Mouse (Mus musculus) neural tube, embryonic 11.5 days (tissue): Measurements from ENCODE around the gene Cyp1a1. TPM values are rescaled to one million over a fixed set of nuclear protein-coding genes. Genes with fewer than 3 reads are reported as not detected.

ENCODE experiments used
- ATAC-seq: fragments of 200-750 bp; cut with Nextera tagmentation; 2 replicates; pipeline ENCODE4 v1.8.0; 2017; ENCODE audit warnings: moderate number of reproducible peaks, mild to moderate bottlenecking, moderate TSS enrichment, moderate library complexity; ENCODE audit not compliant: insufficient read depth, low FRiP score, low TSS enrichment
- DNase-seq: peaks from one replicate; pipeline ENCODE4 v3.0.0-alpha.2; 2015; ENCODE audit warnings: low spot score
- H3K27ac ChIP-seq: fragments of 300-500 bp; sonication (generic); 2 replicates; pipeline ENCODE4 v1.5.1; 2014; ENCODE audit warnings: low read depth, mild to moderate bottlenecking, low read length
- H3K27me3 ChIP-seq: fragments of 300-500 bp; sonication (generic); 2 replicates; pipeline ENCODE4 v1.6.1; 2014; ENCODE audit warnings: mild to moderate bottlenecking, low read length, mixed read lengths; ENCODE audit not compliant: control insufficient read depth, insufficient read depth
- H3K36me3 ChIP-seq: fragments of 300-500 bp; sonication (generic); 2 replicates; pipeline ENCODE4 v1.6.1; 2014; ENCODE audit warnings: mild to moderate bottlenecking, low read length, moderate library complexity, mixed read lengths; ENCODE audit not compliant: control insufficient read depth, insufficient read depth
- H3K4me1 ChIP-seq: fragments of 300-500 bp; sonication (generic); 2 replicates; pipeline ENCODE4 v1.6.1; 2014; ENCODE audit warnings: low read length, mixed read lengths; ENCODE audit not compliant: control insufficient read depth, insufficient read depth
- H3K4me2 ChIP-seq: fragments of 300-500 bp; sonication (generic); 2 replicates; pipeline ENCODE4 v1.6.1; 2014; ENCODE audit warnings: low read depth, mild to moderate bottlenecking, moderate library complexity
- H3K4me3 ChIP-seq: fragments of 300-500 bp; sonication (generic); 2 replicates; pipeline ENCODE4 v1.5.1; 2014; ENCODE audit warnings: low read depth, low read length
- H3K9ac ChIP-seq: fragments of 300-500 bp; sonication (generic); 2 replicates; pipeline ENCODE4 v1.6.1; 2014; ENCODE audit warnings: mild to moderate bottlenecking, low read length
- H3K9me3 ChIP-seq: fragments of 300-500 bp; sonication (generic); 2 replicates; pipeline ENCODE4 v1.6.1; 2016; ENCODE audit warnings: low read length; ENCODE audit not compliant: control insufficient read depth
- WGBS: fragments of 180-500 bp; shearing (Covaris S2); extraction: QIAGEN DNeasy Blood & Tissue Kit; methylation state at CpG from one replicate; pipeline ENCODE4 v1.1.7; 2014; 5-methylcytosine and 5-hydroxymethylcytosine counted together
- polyA plus RNA-seq: library from polyadenylated mRNA; unstranded; fragments of >200 nt; fragmentation: Nextera tagmentation; extraction: Ambion mirVana; gene quantifications from 2 replicates; pipeline ENCODE4 v1.2.1, GENCODE M21; 2014

Cyp1a1 gene
- polyA plus RNA-seq, 1 experiment from 2014 or later, result not detected

DNA sequence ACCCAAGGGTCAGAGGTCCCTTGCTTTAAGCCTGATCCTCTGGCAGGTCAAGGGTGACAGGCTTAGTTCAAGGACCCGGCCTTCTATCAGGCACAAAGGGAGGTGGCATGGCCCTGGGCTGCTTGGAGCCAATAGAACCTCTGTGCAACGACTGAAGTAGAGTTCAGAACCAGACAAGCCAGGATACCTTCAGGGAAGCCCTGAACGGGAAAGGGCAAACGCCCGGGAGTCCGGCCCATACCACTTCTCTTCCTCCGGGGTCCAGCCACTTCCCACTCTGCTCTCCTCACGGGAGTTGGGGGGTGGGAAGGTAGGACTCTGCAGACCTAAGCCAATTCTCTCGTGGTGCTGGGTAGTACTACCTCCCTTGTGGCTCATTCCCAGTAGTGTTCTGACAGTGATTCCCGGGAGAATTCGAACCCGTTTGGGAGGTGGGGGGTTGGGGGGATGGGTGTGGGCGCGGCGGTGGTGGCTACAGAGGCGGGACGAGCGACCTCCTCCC is 43.2 kb upstream of the Cyp1a1 start:
- Histone ChIP-seq H3K4me1 (peaks cover 26% of the 10 kb centered on the region), H3K4me2 (peak overlapping the region; percentile 92), H3K4me3 (peak overlapping the region; percentile 97), H3K9ac (peak overlapping the region; percentile 98), H3K9me3 (no peaks in the 10 kb centered on the region), H3K27ac (peak overlapping the region; percentile 92; the same call in 1 of the 2 replicates), H3K36me3 (no peaks in the 10 kb centered on the region), H3K27me3 (no peaks in the 10 kb centered on the region)
- under 1% methylated on average over 18 of the region's 18 CpGs for WGBS
- ATAC-seq (peak; percentile 17; the same call in 1 of the 2 replicates), DNase-seq (no peak)

DNA sequence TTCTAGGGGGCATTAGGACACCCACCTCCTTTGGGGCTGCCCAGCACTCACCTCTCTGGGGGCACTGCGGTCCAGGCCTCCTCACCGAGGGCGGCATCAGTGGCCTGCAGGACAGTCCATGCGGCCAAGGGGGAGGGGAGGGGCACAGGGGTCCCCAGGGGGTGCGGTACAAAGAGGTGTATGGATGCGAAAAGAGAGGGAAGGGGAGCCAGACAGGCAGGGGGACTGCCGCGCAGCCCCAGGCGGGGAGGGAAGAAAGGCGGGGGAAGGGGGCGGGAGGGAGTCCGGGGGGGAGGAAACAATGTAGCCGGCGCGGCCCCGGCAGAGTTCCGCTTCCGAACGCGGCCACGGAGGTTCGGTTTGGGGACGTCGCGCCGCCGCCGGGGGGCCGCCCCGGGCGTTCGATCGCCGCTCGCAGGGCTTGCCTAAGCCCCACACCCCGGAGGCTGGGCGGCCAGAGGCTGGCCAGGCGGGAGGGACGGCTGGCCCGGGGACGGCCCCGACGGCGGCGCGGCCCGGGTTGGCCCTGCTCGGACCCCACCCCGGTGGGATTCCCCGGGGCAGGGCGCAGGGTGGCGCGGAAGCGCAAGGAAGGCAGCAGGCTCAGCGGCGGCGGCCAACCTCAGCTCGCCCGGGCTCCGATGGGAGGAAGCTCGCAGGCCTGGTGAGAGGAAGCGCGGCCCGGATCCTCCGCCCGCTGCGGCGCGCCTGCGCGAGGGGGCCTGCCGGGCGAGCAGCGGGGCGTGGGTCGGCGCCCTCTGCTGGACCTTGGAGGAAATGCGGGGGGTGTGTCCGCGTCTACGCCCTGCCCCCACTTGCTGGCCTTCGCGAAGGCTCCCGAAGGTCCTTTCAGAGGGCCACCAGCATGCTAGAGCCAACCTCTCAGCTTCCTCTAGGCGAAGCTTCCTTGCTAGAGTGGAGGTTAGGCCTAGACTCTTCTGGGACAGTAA is 42.5 kb upstream of the Cyp1a1 start:
- peaks cover 19% of the 10 kb centered on the region for H3K4me1 ChIP-seq
- H3K36me3 ChIP-seq, result no peaks in the 10 kb centered on the region
- H3K9ac ChIP-seq, result peak overlapping the region; percentile 98
- H3K4me3 ChIP-seq, result peak overlapping the region; percentile 97
- peak; percentile 95 for DNase-seq
- peak overlapping the region; percentile 92 for H3K4me2 ChIP-seq
- WGBS, result under 1% methylated on average over 54 of the region's 85 CpGs
- H3K27me3 ChIP-seq, result no peaks in the 10 kb centered on the region
- peak; percentile 80 for ATAC-seq
- H3K27ac ChIP-seq, result peak overlapping the region; percentile 92
- no peaks in the 10 kb centered on the region for H3K9me3 ChIP-seq

GRCm38 (mm10) chr9:57646551-57647103 is 41.1 kb upstream of the Cyp1a1 start:
- Histone ChIP-seq H3K4me3 (no peak overlapping the region), H3K27ac (no peak overlapping the region), H3K36me3 (no peaks in the 10 kb centered on the region), H3K4me1 (peaks cover 23% of the 10 kb centered on the region), H3K9me3 (no peaks in the 10 kb centered on the region), H3K4me2 (no peak overlapping the region), H3K9ac (no peak overlapping the region), H3K27me3 (no peaks in the 10 kb centered on the region)
- ATAC-seq, result no peak
- DNase-seq, result no peak
- WGBS, result 59% methylated on average over 12 of the region's 12 CpGs

GRCm38 (mm10) chr9:57647286-57648108 is 40.2 kb upstream of the Cyp1a1 start:
- no peak for DNase-seq
- 77% methylated on average over 4 of the region's 4 CpGs for WGBS

GRCm38 (mm10) chr9:57650130-57650785 is 37.5 kb upstream of the Cyp1a1 start:
- Histone ChIP-seq H3K4me3 (no peak overlapping the region), H3K4me1 (peaks cover 9% of the 10 kb centered on the region), H3K9me3 (no peaks in the 10 kb centered on the region), H3K36me3 (no peaks in the 10 kb centered on the region), H3K27ac (no peak overlapping the region), H3K9ac (no peak overlapping the region), H3K4me2 (no peak overlapping the region), H3K27me3 (no peaks in the 10 kb centered on the region)
- WGBS, result 90% methylated on average over 6 of the region's 6 CpGs
- no peak for ATAC-seq
- DNase-seq, result no peak

More at GRCm38 (mm10) chr9:57647286-57648108, 40.2 kb upstream of the Cyp1a1 start:
- peaks cover 23% of the 10 kb centered on the region for H3K4me1 ChIP-seq
- ATAC-seq, result no peak
- H3K4me3 ChIP-seq, result no peak overlapping the region
- no peak overlapping the region for H3K27ac ChIP-seq
- no peaks in the 10 kb centered on the region for H3K27me3 ChIP-seq
- no peaks in the 10 kb centered on the region for H3K9me3 ChIP-seq
- no peaks in the 10 kb centered on the region for H3K36me3 ChIP-seq
- no peak overlapping the region for H3K9ac ChIP-seq
- no peak overlapping the region for H3K4me2 ChIP-seq

DNA sequence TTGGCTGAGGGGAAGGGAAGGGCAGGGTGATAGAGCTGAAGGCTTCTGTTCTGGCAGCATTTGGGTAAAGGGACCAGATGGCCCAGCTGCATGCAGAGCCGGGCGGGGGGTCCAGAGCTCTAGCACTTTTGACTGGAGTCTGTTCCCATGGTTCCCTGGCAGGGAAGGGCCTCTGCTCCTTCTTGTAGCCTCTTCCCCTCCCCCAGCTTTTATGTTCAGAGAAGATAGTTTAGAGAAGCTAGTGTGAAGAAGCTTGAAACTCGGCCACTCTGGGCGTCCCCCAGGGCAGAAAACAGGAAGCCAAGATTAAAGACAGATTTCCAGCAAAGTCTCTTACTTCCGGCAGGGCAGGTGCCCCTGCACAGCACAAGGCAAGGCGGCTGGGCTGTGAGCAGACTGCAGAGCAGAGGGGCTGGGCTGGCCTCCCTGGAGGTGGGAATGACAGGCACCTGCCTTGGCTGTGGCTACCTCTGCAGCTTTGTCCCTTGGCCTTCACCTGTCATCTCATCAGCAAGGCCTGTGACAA is 36.9 kb upstream of the Cyp1a1 start:
- no peak overlapping the region for H3K27ac ChIP-seq
- ATAC-seq, result no peak
- no peaks in the 10 kb centered on the region for H3K36me3 ChIP-seq
- WGBS, result 26% methylated on average over 6 of the region's 6 CpGs
- no peak overlapping the region for H3K4me2 ChIP-seq
- H3K27me3 ChIP-seq, result no peaks in the 10 kb centered on the region
- H3K4me3 ChIP-seq, result no peak overlapping the region
- DNase-seq, result no peak
- H3K9ac ChIP-seq, result no peak overlapping the region
- peaks cover 9% of the 10 kb centered on the region for H3K4me1 ChIP-seq
- no peaks in the 10 kb centered on the region for H3K9me3 ChIP-seq

- Histone ChIP-seq H3K27ac (no peak overlapping the region), H3K4me1 (peaks cover 9% of the 10 kb centered on the region), H3K9ac (no peak overlapping the region), H3K9me3 (no peaks in the 10 kb centered on the region), H3K27me3 (no peaks in the 10 kb centered on the region), H3K4me2 (no peak overlapping the region), H3K36me3 (no peaks in the 10 kb centered on the region), H3K4me3 (no peak overlapping the region)
- no peak for ATAC-seq
- 69% methylated on average over 9 of the region's 9 CpGs for WGBS
- DNase-seq, result no peak
Observed at GRCm38 (mm10) chr9:57652351-57652750, 35.4 kb upstream of the Cyp1a1 start.

DNA sequence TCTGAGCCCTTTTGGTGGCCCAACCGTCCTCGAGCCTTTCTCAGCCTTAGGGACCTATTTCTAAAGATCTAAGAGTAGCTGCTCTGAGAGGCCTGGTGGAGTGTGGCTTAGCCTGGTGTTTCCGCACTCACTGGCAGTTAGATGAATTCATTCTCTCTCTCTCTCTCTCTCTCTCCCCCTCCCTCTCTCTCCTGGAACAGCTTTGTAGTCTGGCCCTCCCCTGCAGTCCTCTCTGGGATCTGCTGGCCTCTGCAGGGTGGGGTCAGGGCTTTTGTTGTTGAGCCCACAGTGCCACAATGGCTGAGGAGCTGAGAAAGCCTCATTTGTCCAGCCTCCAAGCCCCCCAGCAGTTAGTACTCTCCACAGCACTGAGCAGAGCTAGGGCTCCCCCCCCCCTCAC is 34.9 kb upstream of the Cyp1a1 start:
- H3K27ac ChIP-seq, result no peak overlapping the region
- no peak overlapping the region for H3K9ac ChIP-seq
- H3K4me3 ChIP-seq, result no peak overlapping the region

More for the DNA sequence above, 34.9 kb upstream of the Cyp1a1 start:
- no peak overlapping the region for H3K4me2 ChIP-seq
- H3K4me1 ChIP-seq, result peaks cover 9% of the 10 kb centered on the region
- no peaks in the 10 kb centered on the region for H3K27me3 ChIP-seq
- ATAC-seq (no peak), DNase-seq (no peak)
- H3K9me3 ChIP-seq, result no peaks in the 10 kb centered on the region
- WGBS, result 18% methylated on average over 3 of the region's 3 CpGs
- H3K36me3 ChIP-seq, result no peaks in the 10 kb centered on the region
